Mouse (Mus musculus) monocyte, adult 5-6 weeks (primary cell): ENCODE measurements around the gene Slc9a6. TPM values are rescaled to one million over a fixed set of nuclear protein-coding genes. Genes with fewer than 3 reads are reported as not detected.

Experiments
- ATAC-seq: fragments of 153-309, 156-312 bp; replicated peaks from 2 replicates; pipeline ENCODE4 v1.8.0; 2017; ENCODE audit warnings: mild to moderate bottlenecking; ENCODE audit not compliant: low TSS enrichment, insufficient number of reproducible peaks, severe bottlenecking, poor library complexity, low FRiP score
- total RNA-seq: library from RNA; stranded (forward); fragments of 200-1000, 200-491, 200-594 nt; gene quantifications from 3 replicates; pipeline ENCODE4 v1.2.3, GENCODE M21; 2017

The Slc9a6 gene
- total RNA-seq, 1 experiment from 2014 or later, result 11.3 TPM

DNA sequence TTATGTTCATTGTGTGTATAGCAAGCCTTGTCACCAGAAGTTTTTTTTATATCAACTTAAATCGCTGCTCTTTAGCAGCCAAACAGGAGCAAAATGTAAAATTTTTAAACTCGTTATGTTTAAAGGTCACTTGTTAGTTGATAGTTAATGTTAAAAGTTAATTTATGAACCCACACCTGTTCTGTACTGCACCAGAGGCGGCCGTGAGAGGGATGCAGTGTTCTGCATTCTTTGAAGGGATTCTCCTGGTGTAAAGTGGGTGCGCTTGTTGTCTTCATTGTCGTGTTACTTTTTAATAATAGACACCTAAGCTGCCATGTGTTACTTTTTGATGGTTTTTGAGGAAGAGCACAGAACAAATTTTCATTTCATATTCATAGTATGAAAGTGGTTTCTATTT, 52.8 kb downstream of the Slc9a6 start:
- ATAC-seq, result no peak

GRCm38 (mm10) chrX:56663377-56663776, 53.8 kb downstream of the Slc9a6 start:
- ATAC-seq, result no peak

GRCm38 (mm10) chrX:56665226-56665973, 55.8 kb downstream of the Slc9a6 start:
- ATAC-seq, result no peak

DNA sequence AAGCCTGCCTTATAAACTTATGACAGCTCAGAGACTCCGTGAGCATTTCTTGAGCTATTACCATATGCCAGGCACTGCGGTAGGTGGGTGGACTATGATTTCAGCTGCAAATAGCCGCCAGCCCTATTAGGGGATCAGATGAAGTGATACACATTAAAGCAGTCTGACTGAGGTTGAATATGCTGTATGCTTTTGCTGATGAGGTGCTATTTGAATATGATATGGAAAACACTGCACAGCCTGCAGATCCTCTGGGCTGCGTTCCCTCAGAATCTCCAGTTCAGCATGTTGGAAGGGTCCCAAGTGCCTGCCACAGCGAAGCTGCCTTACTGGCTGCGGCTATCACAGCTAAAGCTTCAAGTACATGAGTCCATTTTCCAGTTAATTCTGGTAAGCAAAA, 57.7 kb downstream of the Slc9a6 start:
- no peak for ATAC-seq

DNA sequence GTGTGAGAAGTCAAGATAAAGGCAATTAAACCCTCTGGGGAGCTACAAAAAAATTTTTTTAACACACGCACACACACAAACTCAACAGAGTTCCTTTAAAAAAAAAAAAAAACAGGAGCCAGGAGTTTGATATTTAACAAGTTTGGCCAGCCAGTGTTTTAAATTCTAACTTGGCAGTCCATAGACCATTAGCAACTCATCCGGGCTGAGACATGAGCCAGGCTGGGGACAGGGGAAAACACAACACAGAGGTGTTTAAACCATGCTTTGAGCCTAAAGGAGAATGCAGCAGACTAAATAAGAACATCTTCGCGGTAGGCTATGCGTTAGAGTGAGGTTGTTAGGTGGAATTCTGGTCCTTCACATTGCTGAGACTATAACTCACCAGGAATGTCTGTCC, 58.5 kb downstream of the Slc9a6 start:
- no peak for ATAC-seq

- no peak for ATAC-seq
These were observed 58.9 kb downstream of the Slc9a6 start for GRCm38 (mm10) chrX:56668501-56668900.

- ATAC-seq, result no peak
These were observed 66.0 kb downstream of the Slc9a6 start for GRCm38 (mm10) chrX:56675556-56675955.

DNA sequence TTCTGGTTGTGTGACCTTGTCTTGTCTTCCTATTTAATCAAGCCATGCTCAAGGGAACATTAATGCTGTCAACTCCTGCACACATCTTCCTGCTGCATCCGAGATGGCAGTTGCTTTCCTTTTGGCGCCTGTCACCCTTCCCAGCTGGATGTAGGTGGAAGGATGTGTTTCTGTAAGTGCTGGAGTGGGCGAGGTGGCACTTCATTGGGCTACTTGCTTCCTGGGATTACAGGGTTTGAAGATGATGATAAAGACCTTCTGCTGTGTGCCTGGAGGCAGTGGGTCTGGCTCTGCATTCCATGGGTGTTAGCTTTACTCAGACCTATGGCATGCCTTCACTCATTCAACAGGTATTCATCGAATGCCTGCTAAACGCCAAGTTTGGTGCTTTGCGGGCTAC, 68.2 kb downstream of the Slc9a6 start:
- ATAC-seq, result no peak

DNA sequence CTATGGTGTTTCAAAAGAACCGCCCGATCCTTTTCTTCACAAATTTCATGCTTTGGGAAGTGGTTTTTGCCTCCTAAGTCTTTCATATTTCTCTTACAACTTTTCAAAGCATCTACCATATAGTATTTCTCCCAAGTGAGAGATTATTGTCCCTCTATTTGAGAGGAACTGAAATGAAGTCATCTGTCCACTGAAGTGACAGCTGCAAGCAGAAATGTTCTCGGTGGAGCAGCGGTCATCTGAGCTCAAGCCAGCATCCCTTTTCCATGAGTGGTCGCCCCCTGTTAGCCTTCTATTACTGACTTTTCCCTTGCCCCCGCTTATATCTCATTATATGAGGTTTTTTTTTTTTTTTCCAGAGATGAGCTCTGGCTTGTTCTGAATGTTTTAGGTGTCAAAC, 69.5 kb downstream of the Slc9a6 start:
- ATAC-seq, result no peak

GRCm38 (mm10) chrX:56682156-56682720, 72.7 kb downstream of the Slc9a6 start:
- no peak for ATAC-seq

GRCm38 (mm10) chrX:56683521-56683920, 74.0 kb downstream of the Slc9a6 start:
- no peak for ATAC-seq

- no peak for ATAC-seq
These were observed 83.0 kb downstream of the Slc9a6 start for GRCm38 (mm10) chrX:56692554-56692953.

DNA sequence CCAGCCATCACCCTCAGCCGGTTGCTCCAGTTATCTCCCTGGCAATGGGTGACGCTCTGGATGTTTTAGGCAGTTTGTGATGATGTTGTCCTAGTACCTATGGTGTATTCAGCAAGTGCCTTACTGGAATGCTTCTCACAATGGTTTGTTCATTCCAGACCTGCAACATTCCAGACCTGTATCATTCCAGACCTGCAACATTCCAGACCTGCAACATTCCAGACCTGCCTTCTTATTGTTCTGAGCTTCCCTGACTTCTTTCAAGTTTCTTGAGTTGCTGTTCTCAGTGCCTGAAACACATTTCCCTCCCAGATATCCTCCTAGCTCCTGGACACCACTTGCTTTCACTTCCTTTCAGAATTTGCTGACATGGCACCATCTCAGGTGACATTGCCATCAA, 85.0 kb downstream of the Slc9a6 start:
- ATAC-seq, result no peak

- no peak for ATAC-seq
These were observed 87.7 kb downstream of the Slc9a6 start for GRCm38 (mm10) chrX:56697199-56697780.

DNA sequence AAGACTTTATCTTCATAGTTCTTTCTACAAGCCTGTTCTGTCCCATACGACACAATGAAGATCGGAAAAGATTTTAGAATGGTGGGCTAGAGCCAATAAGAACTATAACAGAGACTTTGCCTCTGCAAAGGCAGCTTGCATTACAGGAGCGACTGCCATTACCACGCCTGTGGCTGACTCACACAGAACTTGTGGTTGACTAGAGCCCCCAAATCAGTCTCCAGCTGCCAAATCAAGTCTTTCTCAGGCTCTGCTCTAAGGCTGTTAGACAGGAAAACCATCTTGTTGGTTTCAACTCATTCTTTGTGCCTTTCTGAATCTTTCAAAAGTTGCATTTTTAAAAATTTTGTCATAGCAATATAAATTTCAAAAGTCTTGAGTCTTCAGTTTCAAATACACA, 88.3 kb downstream of the Slc9a6 start:
- ATAC-seq, result no peak

DNA sequence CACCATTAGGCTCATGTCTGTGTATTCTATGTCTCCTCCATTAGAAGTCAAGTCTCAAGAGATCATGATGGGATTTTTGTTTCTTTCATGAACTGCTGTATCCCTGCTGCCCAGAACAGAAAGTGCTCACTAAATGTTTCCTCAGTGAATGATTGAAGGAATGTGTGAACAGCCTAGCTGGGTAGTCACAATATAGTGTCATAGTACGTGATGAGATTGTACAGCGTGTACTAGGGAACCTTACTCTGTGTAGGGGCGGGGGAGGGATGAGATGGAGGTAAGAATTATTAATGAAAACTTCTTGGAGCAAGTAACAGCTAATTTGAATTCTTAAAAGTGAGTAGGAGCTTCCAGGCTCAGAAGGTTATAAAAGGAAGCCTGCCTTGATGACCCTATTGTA, 91.7 kb downstream of the Slc9a6 start:
- ATAC-seq, result no peak

GRCm38 (mm10) chrX:56703965-56704562, 94.5 kb downstream of the Slc9a6 start:
- ATAC-seq, result no peak

- no peak for ATAC-seq
These were observed 99.2 kb downstream of the Slc9a6 start for GRCm38 (mm10) chrX:56708592-56709370.

DNA sequence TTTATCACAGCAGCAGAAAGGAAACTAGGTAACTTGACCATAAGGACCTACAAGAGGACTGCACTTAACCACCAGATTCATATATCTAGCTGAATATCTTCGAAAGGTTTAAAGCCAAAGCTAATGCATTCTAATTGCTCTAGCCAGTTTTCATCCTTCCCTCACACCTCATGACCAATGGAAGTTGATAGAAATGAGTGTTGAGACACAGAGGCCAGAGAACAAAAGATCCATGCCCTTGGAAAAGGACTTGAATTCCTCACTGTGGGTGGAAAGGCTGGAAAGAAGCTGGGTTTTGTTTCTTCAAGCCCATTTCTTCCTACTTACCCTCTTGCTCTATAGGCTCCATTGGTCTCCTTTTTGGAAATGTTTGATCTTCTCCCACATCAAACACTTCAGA, 101.0 kb downstream of the Slc9a6 start:
- ATAC-seq, result no peak
